Mouse (Mus musculus) kidney, postnatal 25 days (tissue): ENCODE results near the gene Rundc3b.

Experiments
- DNase-seq, 2 experiments: peaks; one replicate each; pipeline ENCODE4 v3.0.0; 2021; ENCODE audit warnings: mixed read lengths in 2 of 2

Rundc3b gene

DNA sequence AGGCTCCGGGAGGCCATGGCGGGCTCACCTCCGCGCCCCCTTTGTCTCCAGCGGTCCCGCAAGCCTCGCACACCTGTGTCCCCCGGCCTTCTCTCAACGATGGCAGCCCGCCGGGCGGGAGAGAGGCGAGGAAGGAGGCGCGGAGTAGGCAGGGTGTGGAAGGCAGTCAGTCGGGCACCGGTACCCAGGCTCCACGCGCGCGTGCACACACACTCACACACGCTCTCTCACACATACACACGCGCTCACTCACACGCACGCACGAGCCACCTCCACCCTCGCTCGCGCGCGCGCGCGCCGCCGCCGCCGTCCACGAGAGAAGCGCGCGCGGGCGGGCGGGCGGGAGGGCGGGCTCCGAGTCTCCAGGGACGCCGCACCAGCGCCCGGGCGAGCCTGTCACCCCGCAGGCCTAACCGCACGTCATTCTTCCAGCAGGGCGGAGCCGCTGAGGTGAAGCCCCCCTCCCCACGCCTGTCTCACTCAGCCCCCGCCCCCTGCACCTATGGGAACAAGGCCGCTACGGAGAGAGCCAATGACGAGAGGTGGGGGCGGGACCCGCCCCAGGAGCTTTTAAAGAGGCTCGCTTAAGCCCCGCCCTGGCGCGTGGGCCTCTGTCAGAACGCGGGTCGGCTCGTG lies at the start of gene Rundc3b:
Rundc3b (minus strand) TSS at position 357 of the 636 bp plus-strand sequence.
- peak; percentile 90 to 95 for DNase-seq

DNA sequence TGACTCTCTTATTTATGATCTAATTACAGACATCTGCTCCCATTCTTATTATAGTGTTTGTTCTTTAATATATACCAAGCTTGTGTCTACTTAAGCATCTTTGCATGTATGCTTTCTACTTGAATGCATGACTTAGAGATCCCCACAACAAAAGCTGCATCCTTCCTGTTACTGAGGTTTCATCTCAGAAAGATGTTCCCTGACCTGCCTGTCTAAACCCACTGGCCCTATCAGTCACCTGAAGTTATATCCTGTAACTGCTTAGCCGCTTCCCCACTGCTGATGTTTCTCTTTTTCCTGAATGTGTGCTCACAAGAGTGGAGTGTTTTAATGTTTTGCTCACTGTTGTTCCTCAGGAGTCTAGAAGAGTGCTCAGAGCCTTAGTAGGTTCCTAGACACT lies 46.9 kb upstream of the Rundc3b start:
- no peak for DNase-seq

GRCm38 (mm10) chr5:8667758-8668474 lies 45.2 kb upstream of the Rundc3b start:
- DNase-seq, result no peak

DNA sequence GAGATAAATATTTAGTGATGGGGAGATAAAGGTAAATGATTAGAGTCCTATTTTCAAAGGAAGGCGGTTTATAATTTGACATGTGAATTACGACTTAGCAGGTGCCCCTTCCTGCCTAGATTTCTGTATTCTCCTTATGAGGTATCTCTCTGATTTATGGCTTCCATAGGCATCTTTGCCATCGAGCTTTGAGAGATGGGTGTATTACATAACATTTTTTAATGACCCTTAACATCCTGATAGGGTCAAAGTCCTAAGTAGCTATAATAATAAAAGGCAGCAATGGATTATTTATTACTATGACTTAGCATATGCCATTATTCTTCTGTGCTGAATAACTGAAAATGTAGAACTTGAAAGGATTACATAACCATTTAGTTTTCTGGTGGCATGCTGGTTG lies 41.9 kb upstream of the Rundc3b start:
- DNase-seq, result no peak

DNA sequence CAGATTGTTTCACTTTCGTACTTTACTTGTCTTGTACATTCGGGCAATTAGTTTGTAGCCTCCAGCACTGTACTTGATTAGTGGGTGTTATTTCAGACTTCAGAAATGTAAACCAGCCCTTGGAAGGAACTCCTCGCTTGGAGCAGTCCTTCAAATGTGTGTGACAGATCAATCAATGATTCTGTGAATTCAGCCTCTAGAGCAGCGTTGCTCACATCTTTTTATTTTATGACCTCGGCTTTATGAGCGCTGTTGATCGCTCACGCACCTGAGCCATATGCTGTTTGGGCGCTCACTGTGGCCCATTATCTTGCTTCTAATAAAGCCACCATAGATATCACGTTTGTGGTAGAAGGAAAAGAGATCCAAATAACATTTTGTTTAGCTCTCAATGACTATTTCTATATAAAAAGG lies 38.0 kb upstream of the Rundc3b start:
- DNase-seq, result no peak

- peak; percentile 71 to 86 for DNase-seq
These were observed 37.4 kb upstream of the Rundc3b start, which contains the start of gene Abcb1a for GRCm38 (mm10) chr5:8659911-8660737. Gene Abcb1a (plus strand): TSS chr5:8660077.

DNA sequence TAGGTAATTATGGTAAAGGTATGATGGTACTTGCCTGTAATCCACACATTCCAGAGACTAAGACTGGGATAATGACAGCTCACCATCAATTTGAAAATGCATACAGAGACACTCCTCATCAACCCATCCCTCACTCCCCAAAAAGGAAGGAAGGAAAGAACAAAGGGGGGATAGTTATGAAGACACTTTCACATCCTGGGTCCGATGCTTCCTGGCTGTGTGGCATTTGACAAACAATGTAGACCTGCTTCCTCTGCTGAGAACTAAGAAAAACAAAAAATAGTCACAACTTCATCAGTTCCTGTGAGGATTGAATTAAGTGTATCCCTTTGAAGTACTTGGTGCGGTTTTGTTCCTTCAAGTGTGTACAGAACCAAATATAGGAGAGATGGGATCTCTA lies 29.3 kb upstream of the Rundc3b start:
- no peak for DNase-seq

DNA sequence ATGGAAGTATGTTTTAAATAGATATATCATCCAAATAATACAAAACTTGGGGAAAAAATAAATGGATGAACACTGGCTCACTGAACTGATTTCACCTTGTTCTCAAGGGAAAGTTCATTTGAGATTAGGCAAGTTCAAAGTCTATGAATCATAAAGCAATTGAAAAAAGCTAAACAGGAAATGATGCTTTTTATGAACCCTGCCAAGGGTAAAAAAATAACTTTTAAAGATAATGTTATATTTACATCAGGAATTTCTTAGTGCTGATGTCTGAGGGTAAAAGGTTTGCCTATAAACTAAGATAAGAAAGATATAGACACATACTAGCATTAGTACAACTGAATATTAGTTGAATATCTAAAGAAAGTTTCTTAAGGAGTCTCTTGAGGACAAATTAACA lies 26.0 kb upstream of the Rundc3b start:
- no peak for DNase-seq

- DNase-seq, result no peak
These were observed 25.5 kb upstream of the Rundc3b start for GRCm38 (mm10) chr5:8648300-8648699.

GRCm38 (mm10) chr5:8634489-8634975 lies 11.8 kb upstream of the Rundc3b start:
- DNase-seq, result no peak

- DNase-seq, result no peak
These were observed 10.1 kb upstream of the Rundc3b start for GRCm38 (mm10) chr5:8632901-8633300.

GRCm38 (mm10) chr5:8622071-8622595 lies 619 bp downstream of the Rundc3b start:
- peak; percentile 30 to 64 for DNase-seq

DNA sequence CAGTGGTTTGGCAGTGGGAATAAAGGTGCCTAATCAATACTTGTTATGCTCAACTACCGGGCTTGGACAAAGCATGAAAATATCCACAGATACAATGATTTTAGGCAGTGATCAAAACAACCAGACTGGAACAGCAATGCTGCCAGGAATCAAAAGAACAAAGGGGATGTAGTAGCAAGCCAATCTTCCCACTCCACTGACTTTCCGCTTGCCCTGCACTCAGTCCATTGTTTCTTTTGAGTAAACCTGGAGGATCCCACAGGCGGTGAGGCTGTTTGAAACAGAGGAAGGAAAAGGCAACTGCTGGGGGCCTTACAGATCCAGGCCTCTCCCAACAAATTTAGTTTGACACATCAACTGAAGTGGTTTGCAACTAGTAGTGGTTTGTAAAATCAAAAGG lies 51.6 kb downstream of the Rundc3b start:
- no peak for DNase-seq

- DNase-seq, result no peak
These were observed 55.9 kb downstream of the Rundc3b start for GRCm38 (mm10) chr5:8566867-8567266.

GRCm38 (mm10) chr5:8544512-8544911 lies 78.2 kb downstream of the Rundc3b start:
- no peak for DNase-seq

DNA sequence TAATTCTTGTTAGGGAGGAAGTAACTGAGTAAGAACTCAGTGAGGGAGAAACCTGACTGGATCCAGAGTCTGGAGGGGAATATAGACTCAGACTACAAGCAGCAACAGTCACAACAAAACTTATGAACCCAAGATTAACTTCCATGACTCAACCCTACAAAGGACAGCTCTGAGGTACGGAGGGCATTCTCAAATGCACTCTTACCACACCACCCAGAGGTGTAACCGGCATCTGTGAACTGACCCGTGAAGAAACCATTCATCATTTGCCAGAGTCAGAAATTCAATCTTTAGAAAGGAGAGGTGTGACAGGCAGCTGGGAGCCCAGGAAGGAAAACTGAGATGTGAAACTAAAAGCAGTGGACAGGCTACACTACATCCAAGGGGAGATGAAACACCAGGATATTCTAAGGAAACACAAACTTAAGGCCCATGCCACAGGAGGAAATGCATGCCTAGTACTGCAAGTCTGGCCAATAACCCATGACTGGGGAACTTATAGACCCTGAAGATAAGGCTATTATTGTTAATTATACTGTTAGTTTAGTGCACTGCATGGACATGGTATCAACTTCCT lies 80.0 kb downstream of the Rundc3b start:
- no peak for DNase-seq

GRCm38 (mm10) chr5:8541120-8542117 lies 81.3 kb downstream of the Rundc3b start:
- DNase-seq, result no peak

DNA sequence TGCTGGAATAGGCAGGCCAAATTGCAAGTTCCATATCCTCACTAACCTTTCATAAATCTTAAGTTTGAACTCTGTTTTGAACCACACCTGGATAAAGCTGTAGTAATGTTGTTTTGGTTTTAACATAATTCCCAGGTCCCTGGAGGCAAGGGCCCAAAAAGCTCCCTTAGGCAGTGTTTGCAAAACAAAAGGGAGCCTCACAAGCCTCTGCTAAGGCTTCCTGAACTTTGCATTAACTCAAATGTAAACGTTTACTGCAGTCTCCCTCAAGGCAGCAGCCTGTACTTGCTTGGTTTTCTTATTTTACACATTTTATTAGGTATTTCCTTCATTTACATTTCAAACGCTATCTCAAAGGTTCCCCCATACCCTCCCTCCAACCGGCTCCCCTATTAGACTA lies 103.7 kb downstream of the Rundc3b start:
- DNase-seq, result no peak

DNA sequence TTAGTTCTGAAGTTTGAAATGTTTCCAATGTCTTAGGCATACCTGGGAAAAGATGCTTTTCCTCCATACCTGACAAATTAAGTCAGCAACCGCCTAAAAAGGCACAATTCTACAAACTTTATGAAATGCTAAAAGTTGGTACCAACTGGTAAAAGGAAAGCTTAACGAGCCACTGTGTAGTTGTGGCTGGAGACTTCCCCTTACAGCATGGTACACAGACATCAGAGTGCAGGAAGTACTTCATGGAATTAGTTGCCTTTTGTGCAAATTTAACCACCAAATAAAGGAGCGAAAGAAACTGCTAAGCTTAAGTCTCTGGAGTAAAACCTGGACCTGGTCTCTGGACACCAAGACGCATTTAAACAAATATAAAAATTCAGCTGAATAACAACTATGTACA lies 131.0 kb downstream of the Rundc3b start:
- DNase-seq, result no peak

DNA sequence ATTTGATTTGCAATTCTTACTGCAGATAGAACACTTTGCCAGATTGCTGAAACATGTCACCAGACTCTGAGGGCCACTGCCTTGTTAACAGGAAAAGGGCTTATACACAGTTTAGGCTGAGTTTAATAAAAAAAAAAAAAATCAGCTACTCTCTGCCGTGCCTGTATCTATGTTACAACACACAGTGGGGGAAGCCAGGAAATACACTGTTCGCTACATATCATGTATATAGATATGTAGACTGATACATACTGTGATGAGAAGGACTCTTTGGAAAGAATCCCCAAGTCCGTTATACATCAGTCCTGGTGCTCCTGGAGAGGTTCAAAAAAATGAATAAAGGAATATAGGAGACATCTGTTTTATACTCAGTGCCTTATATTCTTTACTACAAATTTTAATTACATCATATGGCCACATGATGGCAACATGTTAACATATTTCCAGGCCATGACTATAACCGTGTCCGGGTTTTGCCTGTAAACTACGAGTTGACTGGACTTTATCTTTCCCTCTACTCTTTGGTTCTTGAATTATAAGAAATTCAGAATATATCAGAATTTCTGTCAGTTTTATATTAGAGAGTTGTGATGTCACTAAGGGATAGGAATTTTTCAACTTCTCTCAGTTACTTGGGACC lies 133.2 kb downstream of the Rundc3b start:
- no peak for DNase-seq

DNA sequence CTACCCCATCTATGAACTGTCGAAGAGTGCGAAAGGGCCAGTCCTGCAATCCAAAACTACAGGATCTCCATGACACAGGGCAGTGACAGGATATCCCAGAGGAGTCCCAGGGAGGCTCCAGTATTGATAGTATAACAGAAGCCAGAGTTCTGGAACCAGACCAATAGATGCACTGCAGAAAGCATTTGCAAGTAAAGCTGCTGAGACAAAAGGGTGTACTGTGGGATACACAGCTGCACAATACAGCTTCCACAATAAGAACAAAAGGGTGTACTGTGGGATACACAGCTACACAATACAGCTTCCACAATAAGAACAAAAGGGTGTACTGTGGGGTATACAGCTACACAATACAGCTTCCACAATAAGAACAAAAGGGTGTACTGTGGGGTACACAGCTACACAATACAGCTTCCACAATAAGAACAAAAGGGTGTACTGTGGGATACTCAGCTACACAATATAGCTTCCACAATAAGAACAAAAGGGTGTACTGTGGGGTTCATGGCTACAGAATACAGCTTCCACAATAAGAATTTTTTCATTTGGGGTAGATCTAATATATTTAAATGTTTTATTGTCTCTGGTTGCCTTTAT lies 134.0 kb downstream of the Rundc3b start:
- DNase-seq, result no peak
